Mouse (Mus musculus) c-Kit-negative CD71-positive TER-119-positive erythroid progenitor cells, embryonic 14.5 days (primary cell): Measurements from ENCODE around the gene Sfrp5.

Source experiments
- DNase-seq: peaks from one replicate; pipeline ENCODE4 v3.0.0-alpha.2; 2013; ENCODE audit warnings: low read depth, low spot score

Sfrp5 gene

GRCm38 (mm10) chr19:42198026-42198425, 4.0 kb downstream of the Sfrp5 start:
- DNase-seq = no peak

- no peak for DNase-seq
Observed at GRCm38 (mm10) chr19:42197066-42197465, 5.0 kb downstream of the Sfrp5 start.

GRCm38 (mm10) chr19:42196378-42196777, 5.7 kb downstream of the Sfrp5 start:
- DNase-seq = no peak

- no peak for DNase-seq
Observed at GRCm38 (mm10) chr19:42193311-42193710, 8.7 kb downstream of the Sfrp5 start.

GRCm38 (mm10) chr19:42190494-42190893, 11.6 kb downstream of the Sfrp5 start:
- peak; percentile 30 for DNase-seq

GRCm38 (mm10) chr19:42189735-42190134, 12.3 kb downstream of the Sfrp5 start:
- DNase-seq = no peak

- no peak for DNase-seq
Observed at GRCm38 (mm10) chr19:42182673-42183072, 19.4 kb downstream of the Sfrp5 start.

- DNase-seq = no peak
Observed at GRCm38 (mm10) chr19:42179356-42179755, 22.7 kb downstream of the Sfrp5 start.

- DNase-seq = no peak
Observed at GRCm38 (mm10) chr19:42177461-42177860, 24.6 kb downstream of the Sfrp5 start.

GRCm38 (mm10) chr19:42176841-42177240, 25.2 kb downstream of the Sfrp5 start:
- no peak for DNase-seq

GRCm38 (mm10) chr19:42170025-42170969, 31.8 kb downstream of the Sfrp5 start:
- peak; percentile 93 for DNase-seq

- peak; percentile 17 for DNase-seq
Observed at GRCm38 (mm10) chr19:42169322-42169975, 32.6 kb downstream of the Sfrp5 start.

- DNase-seq = no peak
Observed at GRCm38 (mm10) chr19:42167489-42167888, 34.6 kb downstream of the Sfrp5 start.

- no peak for DNase-seq
Observed at GRCm38 (mm10) chr19:42166766-42167165, 35.3 kb downstream of the Sfrp5 start.

- DNase-seq = peak; percentile 60
Observed at GRCm38 (mm10) chr19:42166130-42166529, 35.9 kb downstream of the Sfrp5 start.

GRCm38 (mm10) chr19:42164188-42164587, 37.9 kb downstream of the Sfrp5 start:
- no peak for DNase-seq

- DNase-seq = no peak
Observed at GRCm38 (mm10) chr19:42163764-42164163, 38.3 kb downstream of the Sfrp5 start, which contains the start of gene Zfyve27. Gene Zfyve27 (plus strand): TSS chr19:42163951.

- DNase-seq = no peak
Observed at GRCm38 (mm10) chr19:42158246-42159017, 43.6 kb downstream of the Sfrp5 start.

- DNase-seq = no peak
Observed at GRCm38 (mm10) chr19:42157493-42158237, 44.4 kb downstream of the Sfrp5 start.

- DNase-seq = peak; percentile 56
Observed at GRCm38 (mm10) chr19:42151990-42152389, 50.1 kb downstream of the Sfrp5 start.

- no peak for DNase-seq
Observed at GRCm38 (mm10) chr19:42148569-42148860, 53.5 kb downstream of the Sfrp5 start.
